In genomic region chr9:26642302-26642701, GRCm38 (mm10) we compare ENCODE assay signal across 21 mouse cellular contexts.
DNase-seq lines count a peak whose midpoint lies in the region; ATAC-seq and TF ChIP-seq lines count a peak whose summit lies in the region.
"Had no signal": no experiment of that assay in that cellular context is flagged by ENCODE, and none has a peak within 500 bp of the region (broad histone marks: within the 10 kb centered on the region; RNA-seq: fewer than 3 reads in every experiment).

No protein-coding gene starts in this region.

- H3K9ac ChIP-seq in forebrain, embryonic 15.5 days (replicated peaks), result no peak overlapping the region
- H3K9ac ChIP-seq in forebrain, embryonic 12.5 days, result no peak overlapping the region
- H3K9ac ChIP-seq in forebrain, postnatal 0 days, result no peak overlapping the region
- H3K9ac ChIP-seq in forebrain, embryonic 11.5 days (ENCODE audit: low read length), result no peak overlapping the region
- H3K9ac ChIP-seq: embryonic facial prominence, embryonic 13.5 days; embryonic facial prominence, embryonic 15.5 days had no signal

- no peaks in the 10 kb centered on the region for H3K36me3 ChIP-seq in forebrain, embryonic 15.5 days
- no peaks in the 10 kb centered on the region for H3K36me3 ChIP-seq in forebrain, embryonic 12.5 days (replicated peaks)
- no peaks in the 10 kb centered on the region for H3K36me3 ChIP-seq in forebrain, postnatal 0 days (ENCODE audit: insufficient read depth)
- H3K36me3 ChIP-seq in forebrain, embryonic 11.5 days (ENCODE audit: control insufficient read depth, insufficient read depth, low read length), result no peaks in the 10 kb centered on the region
- H3K36me3 ChIP-seq: embryonic facial prominence, embryonic 13.5 days; embryonic facial prominence, embryonic 15.5 days had no signal

- 48% methylated on average over 2 of the region's 2 CpGs for WGBS in forebrain, embryonic 15.5 days
- 75% methylated on average over 2 of the region's 2 CpGs for WGBS in forebrain, embryonic 12.5 days
- WGBS in forebrain, postnatal 0 days, result 43% methylated on average over 2 of the region's 2 CpGs
- 64% methylated on average over 2 of the region's 2 CpGs for WGBS in forebrain, embryonic 11.5 days

- no peak overlapping the region for H3K4me3 ChIP-seq in forebrain, embryonic 15.5 days
- H3K4me3 ChIP-seq in forebrain, embryonic 12.5 days (replicated peaks), result no peak overlapping the region
- H3K4me3 ChIP-seq in forebrain, postnatal 0 days (ENCODE audit: low read depth, low read length), result no peak overlapping the region
- H3K4me3 ChIP-seq in forebrain, embryonic 11.5 days (ENCODE audit: low read depth, low read length), result no peak overlapping the region
- H3K4me3 ChIP-seq in layer of hippocampus, adult 2 months, result no peak overlapping the region
- H3K4me3 ChIP-seq: embryonic facial prominence, embryonic 13.5 days; embryonic facial prominence, embryonic 15.5 days; erythroblast, embryonic 14.5 days; gastrocnemius, adult 2 months had no signal

- no peaks in the 10 kb centered on the region for H3K9me3 ChIP-seq in forebrain, embryonic 15.5 days
- H3K9me3 ChIP-seq in forebrain, embryonic 12.5 days, result no peaks in the 10 kb centered on the region
- no peaks in the 10 kb centered on the region for H3K9me3 ChIP-seq in forebrain, postnatal 0 days (ENCODE audit: low read length)
- H3K9me3 ChIP-seq in forebrain, embryonic 11.5 days (ENCODE audit: control insufficient read depth, low read length), result no peaks in the 10 kb centered on the region
- H3K9me3 ChIP-seq: embryonic facial prominence, embryonic 13.5 days; embryonic facial prominence, embryonic 15.5 days had no signal

- H3K27me3 ChIP-seq in forebrain, embryonic 15.5 days, result no peaks in the 10 kb centered on the region
- H3K27me3 ChIP-seq in forebrain, embryonic 12.5 days, result no peaks in the 10 kb centered on the region
- H3K27me3 ChIP-seq in forebrain, postnatal 0 days (ENCODE audit: insufficient read depth, low read length), result no peaks in the 10 kb centered on the region
- no peaks in the 10 kb centered on the region for H3K27me3 ChIP-seq in forebrain, embryonic 11.5 days (ENCODE audit: control insufficient read depth, insufficient read depth, low read length)
- H3K27me3 ChIP-seq: embryonic facial prominence, embryonic 13.5 days; embryonic facial prominence, embryonic 15.5 days had no signal

- no peak overlapping the region for H3K27ac ChIP-seq in forebrain, embryonic 15.5 days (replicated peaks)
- no peak overlapping the region for H3K27ac ChIP-seq in forebrain, embryonic 12.5 days
- H3K27ac ChIP-seq in forebrain, postnatal 0 days (ENCODE audit: low read depth, low read length), result no peak overlapping the region
- no peak overlapping the region for H3K27ac ChIP-seq in forebrain, embryonic 11.5 days (ENCODE audit: low read depth, low read length)
- H3K27ac ChIP-seq in layer of hippocampus, adult 2 months, result peak overlapping the region; percentile 32; the same call in 1 of the 2 replicates
- H3K27ac ChIP-seq: embryonic facial prominence, embryonic 13.5 days; embryonic facial prominence, embryonic 15.5 days; gastrocnemius, adult 2 months had no signal

- no peak overlapping the region for H3K4me2 ChIP-seq in forebrain, embryonic 15.5 days (replicated peaks)
- no peak overlapping the region for H3K4me2 ChIP-seq in forebrain, embryonic 12.5 days
- no peak overlapping the region for H3K4me2 ChIP-seq in forebrain, postnatal 0 days (ENCODE audit: low read depth)
- no peak overlapping the region for H3K4me2 ChIP-seq in forebrain, embryonic 11.5 days (ENCODE audit: low read depth, low read length, severe bottlenecking)
- H3K4me2 ChIP-seq: embryonic facial prominence, embryonic 13.5 days; embryonic facial prominence, embryonic 15.5 days had no signal

- no peak for DNase-seq in forebrain, postnatal 0 days
- DNase-seq in forebrain, embryonic 11.5 days (ENCODE audit: low spot score), result no peak
- no peak for DNase-seq in layer of hippocampus, adult 2 months (ENCODE audit: low spot score in 2 of 2)
- no peak for DNase-seq in layer of hippocampus, postnatal 10 days (ENCODE audit: low spot score in 2 of 2)
- no peak for DNase-seq in adrenal gland, postnatal 4 days (ENCODE audit: low spot score in 2 of 2)
- DNase-seq: adrenal gland, adult 2 months; adrenal gland, postnatal 10 days; adrenal gland, postnatal 25 days; cerebellum, adult 11 months; cerebellum, adult 18-20 months; cerebellum, adult 8-10 months; cerebellum, adult 9-11 months; cerebellum, postnatal 14 days; cerebellum, postnatal 36 days; embryo, embryonic 11 days; gastrocnemius, adult 2 months had no signal

- no peak for TF ChIP-seq CTCF in forebrain, postnatal 0 days (IDR thresholded peaks at IDR 0.05; ENCODE audit: low read depth)
- no peak for TF ChIP-seq CTCF in layer of hippocampus, adult 2 months (conservative IDR thresholded peaks at IDR 0.05)

- H3K4me1 ChIP-seq in forebrain, embryonic 15.5 days, result no peaks in the 10 kb centered on the region
- no peaks in the 10 kb centered on the region for H3K4me1 ChIP-seq in forebrain, embryonic 12.5 days
- no peaks in the 10 kb centered on the region for H3K4me1 ChIP-seq in forebrain, postnatal 0 days (ENCODE audit: insufficient read depth)
- no peaks in the 10 kb centered on the region for H3K4me1 ChIP-seq in forebrain, embryonic 11.5 days (replicated peaks; ENCODE audit: control insufficient read depth, insufficient read depth, low read length)
- H3K4me1 ChIP-seq: embryonic facial prominence, embryonic 13.5 days; embryonic facial prominence, embryonic 15.5 days had no signal

- peak; percentile 48 for ATAC-seq in forebrain, embryonic 15.5 days (replicated peaks)
- no peak for ATAC-seq in forebrain, embryonic 12.5 days (ENCODE audit: low FRiP score)
- ATAC-seq in forebrain, postnatal 0 days, result peak; percentile 34; the same call in 1 of the 2 replicates
- ATAC-seq in forebrain, embryonic 11.5 days (replicated peaks; ENCODE audit: low FRiP score), result no peak

Comparison
In these comparisons a context has a peak if more than half of its experiments do, and no peak if none do; other contexts are left out.
1. ATAC-seq: peak in forebrain, embryonic 15.5 days (single experiment) and forebrain, postnatal 0 days (single experiment); none in forebrain, embryonic 12.5 days (single experiment) and forebrain, embryonic 11.5 days (single experiment).